Mouse (Mus musculus) induced T-regulatory cell, adult 2 months (primary cell): ENCODE measurements at regions not wholly inside any gene's neighbourhood (a gene's known extent, or its start where the extent isn't known, plus 50 kb on each side); places are given as distances from the start of the nearest gene placed in this dataset.

ENCODE experiments used
- DNase-seq: peaks from one replicate; pipeline ENCODE4 v3.0.0-alpha.2; 2012; ENCODE audit warnings: low read depth

DNA sequence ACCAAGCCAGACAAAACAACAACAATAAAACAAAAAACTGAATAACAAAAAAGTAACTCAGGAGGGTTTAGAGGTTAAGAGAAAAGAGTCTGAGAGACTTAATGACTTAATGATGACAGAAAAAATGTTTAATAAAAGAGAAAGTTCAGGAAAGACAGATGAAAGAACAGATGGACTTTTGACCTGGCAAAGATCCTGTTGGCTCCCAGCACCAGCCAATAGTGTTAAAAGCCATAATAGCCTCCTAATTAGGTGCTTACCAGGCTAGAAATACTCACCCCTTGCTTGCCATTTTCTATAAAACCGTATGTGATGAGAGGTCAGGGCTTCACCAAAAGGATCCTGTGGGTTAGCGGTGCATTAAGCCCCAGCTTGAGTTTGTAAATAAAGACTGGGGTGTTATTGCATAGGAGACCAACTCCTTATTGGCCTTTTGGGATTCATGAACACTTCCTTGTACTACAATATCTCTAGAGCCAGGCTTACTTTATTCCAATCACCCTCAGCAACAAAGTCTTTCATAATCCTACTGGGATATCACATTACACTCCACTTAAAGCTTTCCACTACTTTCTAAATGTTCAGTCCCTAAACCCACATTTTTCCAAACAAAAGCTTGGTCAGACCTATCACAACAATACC, 282.1 kb upstream of the Rasa1 start:
- DNase-seq: no peak

GRCm38 (mm10) chr13:85557821-85558220, 268.9 kb upstream of the Rasa1 start:
- no peak for DNase-seq

GRCm38 (mm10) chr13:85556101-85556853, 267.3 kb upstream of the Rasa1 start:
- DNase-seq: peak; percentile 82

GRCm38 (mm10) chr13:85553072-85553471, 264.1 kb upstream of the Rasa1 start:
- no peak for DNase-seq

- peak; percentile 82 for DNase-seq
Measured at GRCm38 (mm10) chr13:85509671-85510070, 220.7 kb upstream of the Rasa1 start.

- no peak for DNase-seq
Measured at GRCm38 (mm10) chr13:85508552-85508951, 219.6 kb upstream of the Rasa1 start.

DNA sequence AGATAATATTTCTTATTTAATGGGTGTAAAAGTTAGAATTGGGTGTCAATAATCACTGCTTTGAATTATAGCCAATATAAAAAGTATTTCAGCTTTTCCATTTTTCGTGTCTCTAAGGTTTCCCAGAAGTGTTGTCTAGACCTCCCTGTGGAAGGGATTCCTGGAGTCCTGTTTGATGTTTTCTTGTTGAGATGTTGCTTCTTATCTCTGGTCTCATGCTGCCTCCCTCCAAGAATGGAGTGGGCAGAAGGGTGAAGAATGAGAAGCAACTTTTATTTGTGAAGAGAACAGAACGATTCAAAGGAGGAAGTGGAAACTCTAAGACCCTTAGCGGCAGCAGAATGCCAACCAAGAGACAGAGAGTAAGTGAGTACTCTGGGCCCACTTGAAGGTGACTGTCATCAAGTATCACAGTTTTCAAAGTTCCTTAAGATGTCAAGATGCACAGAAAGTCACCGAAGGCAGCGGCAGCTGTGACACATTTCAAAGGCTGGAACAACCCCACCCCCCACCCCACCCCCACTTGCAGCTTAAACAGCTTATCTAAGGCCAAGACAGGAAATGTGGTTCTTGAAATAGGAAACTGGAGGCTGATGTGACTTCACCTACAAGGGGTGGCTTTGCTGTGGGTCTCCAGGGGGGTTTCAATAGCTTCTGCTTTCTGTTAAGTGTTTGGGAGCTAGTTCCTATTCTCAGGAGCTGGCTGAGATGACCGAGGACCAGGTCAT, 218.6 kb upstream of the Rasa1 start:
- peak; percentile 91 for DNase-seq

- peak; percentile 85 for DNase-seq
Measured at GRCm38 (mm10) chr13:85506875-85507274, 217.9 kb upstream of the Rasa1 start.

- peak; percentile 35 for DNase-seq
Measured at GRCm38 (mm10) chr13:85506030-85506429, 217.1 kb upstream of the Rasa1 start.

DNA sequence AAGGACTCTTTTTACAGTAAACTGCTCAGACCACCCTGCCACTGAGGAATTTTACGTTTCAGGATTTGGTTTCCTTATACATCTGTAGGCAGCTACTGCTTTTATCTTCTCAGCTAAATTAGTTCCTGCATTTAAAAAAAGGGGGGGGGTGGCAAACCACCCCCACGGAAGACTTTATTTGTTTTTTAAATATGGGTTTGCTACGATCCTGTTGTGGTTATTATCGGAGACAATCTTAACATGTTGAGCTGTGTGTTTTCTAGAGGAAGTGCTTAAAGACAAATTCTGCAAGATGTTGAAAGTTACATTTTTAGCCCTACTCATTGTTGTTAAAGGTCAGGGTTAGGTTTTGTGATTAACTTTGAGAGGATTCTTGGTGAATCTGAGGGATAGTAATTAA, 216.1 kb upstream of the Rasa1 start:
- DNase-seq: peak; percentile 81

DNA sequence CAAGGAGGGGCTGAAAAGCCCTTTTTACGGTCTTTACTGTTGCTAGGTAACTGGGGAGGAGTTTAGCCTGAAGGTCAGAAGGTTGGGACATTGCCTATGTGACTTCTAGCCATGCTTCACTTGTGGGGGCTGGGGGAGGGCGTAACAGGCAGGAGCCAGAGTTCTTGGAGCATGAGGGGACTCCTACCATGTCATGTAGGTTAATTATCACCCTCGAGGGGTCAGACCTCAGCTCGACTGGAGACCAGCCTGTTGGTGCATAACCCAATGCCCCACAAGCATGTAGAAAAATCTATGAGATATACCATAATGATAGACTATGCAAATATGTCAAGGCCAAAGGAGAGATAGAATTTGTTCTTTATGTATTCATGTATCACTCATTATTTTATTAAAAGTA, 215.1 kb upstream of the Rasa1 start:
- DNase-seq: no peak

DNA sequence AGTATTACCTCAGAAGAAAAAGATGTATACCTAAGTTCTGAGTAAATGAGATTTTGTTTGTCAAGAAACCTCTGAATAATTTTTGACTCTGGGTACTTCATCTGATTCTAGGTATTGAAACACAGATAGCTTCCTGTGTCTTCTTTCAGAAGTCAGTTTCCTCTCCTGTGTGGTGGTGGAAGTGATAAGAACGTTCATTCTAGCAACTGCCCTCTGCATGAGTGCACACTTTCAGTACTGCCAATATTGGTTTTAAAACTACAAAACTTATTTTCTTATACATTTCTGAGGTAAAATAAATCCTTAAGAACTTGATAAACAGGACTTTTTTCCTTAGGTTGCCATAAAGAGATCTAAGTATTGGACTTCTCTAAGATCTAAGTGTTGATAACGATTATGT, 209.8 kb upstream of the Rasa1 start:
- peak; percentile 74 for DNase-seq

- DNase-seq: no peak
Measured at GRCm38 (mm10) chr13:85484790-85485189, 195.9 kb upstream of the Rasa1 start.

DNA sequence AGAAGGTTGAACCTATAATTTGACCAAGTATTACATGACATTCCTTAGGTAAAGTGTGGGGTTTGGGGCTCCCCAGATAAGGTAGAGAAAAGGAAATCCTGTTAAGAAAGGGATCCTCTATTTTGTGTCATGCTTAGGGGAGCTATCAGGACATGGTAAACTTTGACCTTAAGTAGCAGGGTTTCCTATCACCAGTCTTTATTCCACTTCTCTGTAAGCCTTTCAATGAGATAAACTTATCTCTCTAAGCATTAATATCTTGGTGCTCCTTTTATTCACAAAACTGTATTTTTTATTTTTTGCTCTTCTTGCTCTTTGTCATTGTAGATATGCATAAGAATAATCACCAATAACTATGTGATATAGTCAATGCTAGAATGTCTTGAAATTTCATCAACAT, 194.4 kb upstream of the Rasa1 start:
- no peak for DNase-seq

GRCm38 (mm10) chr13:85479405-85479804, 190.5 kb upstream of the Rasa1 start:
- DNase-seq: peak; percentile 41

DNA sequence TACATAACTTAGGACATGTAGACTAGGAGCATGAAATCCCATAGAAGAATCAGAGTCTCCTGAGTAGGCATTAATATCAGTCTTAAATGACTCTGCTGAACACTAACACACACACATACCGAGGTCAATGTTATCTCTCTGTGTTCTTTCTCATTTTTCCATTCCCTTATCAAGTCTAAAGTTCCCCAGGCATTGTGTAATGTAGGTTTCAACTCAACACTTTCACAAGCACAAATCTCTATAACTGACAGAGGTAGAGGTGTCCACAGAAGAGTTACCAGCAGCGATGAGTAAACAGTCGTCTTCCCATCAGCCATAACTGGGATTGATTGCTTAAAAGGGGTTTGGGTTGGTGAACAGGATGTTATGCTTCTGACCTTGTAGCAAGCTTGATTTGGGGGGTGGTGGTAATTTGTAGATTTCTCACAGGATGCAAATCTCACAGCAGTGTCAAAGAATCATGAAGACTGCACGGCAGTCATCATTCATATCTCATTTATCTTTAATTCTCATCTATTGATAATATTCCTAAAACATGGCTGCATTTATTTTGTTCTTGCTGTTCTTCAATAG, 187.4 kb upstream of the Rasa1 start:
- no peak for DNase-seq

GRCm38 (mm10) chr13:85471340-85471739, 182.4 kb upstream of the Rasa1 start:
- no peak for DNase-seq

GRCm38 (mm10) chr13:85459387-85459786, 170.5 kb upstream of the Rasa1 start:
- peak; percentile 58 for DNase-seq

GRCm38 (mm10) chr13:85458611-85459010, 169.7 kb upstream of the Rasa1 start:
- DNase-seq: peak; percentile 33

DNA sequence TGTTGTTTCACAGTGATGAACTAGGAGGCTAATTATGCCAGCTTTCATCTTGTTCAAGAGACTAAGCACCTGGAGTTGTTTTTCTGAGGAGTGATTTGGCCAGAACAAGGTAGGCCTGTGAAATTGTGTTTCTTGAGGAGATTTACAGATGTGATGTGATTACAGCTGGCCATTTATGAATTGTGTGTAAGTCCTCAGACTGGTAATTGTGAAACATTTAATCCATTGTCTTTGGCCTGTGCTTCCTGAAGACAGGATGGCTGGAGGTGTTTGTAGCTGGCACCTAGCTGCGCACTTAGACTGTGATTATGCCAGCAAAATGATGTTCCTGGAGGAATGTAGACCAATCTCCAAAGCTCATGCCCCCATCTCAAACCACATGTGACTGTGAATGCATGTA, 150.7 kb upstream of the Rasa1 start:
- no peak for DNase-seq

- no peak for DNase-seq
Measured at GRCm38 (mm10) chr13:85437875-85438274, 148.9 kb upstream of the Rasa1 start.

GRCm38 (mm10) chr13:85437009-85437408, 148.1 kb upstream of the Rasa1 start:
- DNase-seq: no peak

GRCm38 (mm10) chr13:85436254-85436653, 147.3 kb upstream of the Rasa1 start:
- no peak for DNase-seq
